Mouse (Mus musculus): ENCODE results near the gene Cep290. TPM values are rescaled to one million over a fixed set of nuclear protein-coding genes. Genes with fewer than 3 reads are reported as not detected.
A peak's percentile ranks its signal among the peaks of the same experiment; 100 is the strongest.
"Not testable (repeated sequence)": the region's sequence is repeated elsewhere in the genome, so short reads cannot be mapped to it uniquely, and the experiment has no call there.

Cep290 gene
- polyA plus RNA-seq, 1 experiment from 2014 or later = 5.7 TPM

GRCm38 (mm10) chr10:100556566-100557175 lies 69.3 kb downstream of the Cep290 start:
- no peak for ATAC-seq (ENCODE audit: low read depth)
- 75% methylated on average over 3 of the region's 3 CpGs for WGBS

GRCm38 (mm10) chr10:100560194-100560883 lies 73.0 kb downstream of the Cep290 start:
- H3K9me3 ChIP-seq; ATAC-seq (ENCODE audit: low read depth); H3K4me2 ChIP-seq; H3K9ac ChIP-seq; H3K4me1 ChIP-seq (replicated peaks); H3K4me3 ChIP-seq; H3K27ac ChIP-seq (replicated peaks); H3K27me3 ChIP-seq: not testable (repeated sequence)
- 93% methylated on average over 3 of the region's 3 CpGs for WGBS
- peaks cover 24% of the 10 kb centered on the region for H3K36me3 ChIP-seq

More at GRCm38 (mm10) chr10:100556566-100557175, 69.3 kb downstream of the Cep290 start:
- H3K27ac ChIP-seq (replicated peaks) = no peak overlapping the region
- no peak overlapping the region for H3K4me3 ChIP-seq
- H3K9me3 ChIP-seq = no peaks in the 10 kb centered on the region
- no peaks in the 10 kb centered on the region for H3K27me3 ChIP-seq
- no peak overlapping the region for H3K4me2 ChIP-seq
- H3K4me1 ChIP-seq (replicated peaks) = no peaks in the 10 kb centered on the region
- peaks cover 16% of the 10 kb centered on the region for H3K36me3 ChIP-seq
- H3K9ac ChIP-seq = no peak overlapping the region

- 92% methylated on average over 3 of the region's 3 CpGs for WGBS
- Histone ChIP-seq H3K36me3 (peaks cover 38% of the 10 kb centered on the region), H3K9me3 (no peaks in the 10 kb centered on the region), H3K4me2 (no peak overlapping the region), H3K4me3 (no peak overlapping the region), H3K4me1 (replicated peaks) (no peaks in the 10 kb centered on the region), H3K27me3 (no peaks in the 10 kb centered on the region), H3K9ac (no peak overlapping the region), H3K27ac (replicated peaks) (no peak overlapping the region)
- ATAC-seq (ENCODE audit: low read depth) = no peak
These were observed 76.8 kb downstream of the Cep290 start for GRCm38 (mm10) chr10:100564112-100564511.

- Histone ChIP-seq H3K4me2 (no peak overlapping the region), H3K27ac (replicated peaks) (no peak overlapping the region), H3K9me3 (no peaks in the 10 kb centered on the region), H3K27me3 (no peaks in the 10 kb centered on the region), H3K4me1 (replicated peaks) (no peaks in the 10 kb centered on the region), H3K36me3 (peaks cover 53% of the 10 kb centered on the region), H3K4me3 (no peak overlapping the region), H3K9ac (no peak overlapping the region)
- no peak for ATAC-seq (ENCODE audit: low read depth)
- WGBS = 96% methylated on average over 3 of the region's 3 CpGs
These were observed 84.3 kb downstream of the Cep290 start for GRCm38 (mm10) chr10:100571707-100572106.

GRCm38 (mm10) chr10:100574505-100575149 lies 87.3 kb downstream of the Cep290 start:
- WGBS = 89% methylated on average over 7 of the region's 7 CpGs
- Histone ChIP-seq H3K27me3 (no peaks in the 10 kb centered on the region), H3K4me3 (no peak overlapping the region), H3K9ac (no peak overlapping the region), H3K36me3 (peaks cover 49% of the 10 kb centered on the region), H3K9me3 (no peaks in the 10 kb centered on the region), H3K27ac (replicated peaks) (no peak overlapping the region), H3K4me2 (no peak overlapping the region), H3K4me1 (replicated peaks) (no peaks in the 10 kb centered on the region)
- ATAC-seq (ENCODE audit: low read depth) = no peak

GRCm38 (mm10) chr10:100575294-100575693 lies 87.9 kb downstream of the Cep290 start:
- no peaks in the 10 kb centered on the region for H3K9me3 ChIP-seq
- no peaks in the 10 kb centered on the region for H3K4me1 ChIP-seq (replicated peaks)
- H3K27me3 ChIP-seq = no peaks in the 10 kb centered on the region
- no peak overlapping the region for H3K27ac ChIP-seq (replicated peaks)
- H3K36me3 ChIP-seq = peaks cover 48% of the 10 kb centered on the region
- H3K4me3 ChIP-seq = no peak overlapping the region
- WGBS = 91% methylated on average over 7 of the region's 7 CpGs
- no peak overlapping the region for H3K9ac ChIP-seq
- H3K4me2 ChIP-seq = no peak overlapping the region
- ATAC-seq (ENCODE audit: low read depth) = no peak

- Histone ChIP-seq H3K9me3 (no peaks in the 10 kb centered on the region), H3K4me2 (no peak overlapping the region), H3K4me3 (no peak overlapping the region), H3K4me1 (replicated peaks) (peaks cover 11% of the 10 kb centered on the region), H3K27me3 (no peaks in the 10 kb centered on the region), H3K27ac (replicated peaks) (no peak overlapping the region), H3K9ac (no peak overlapping the region), H3K36me3 (peaks cover 10% of the 10 kb centered on the region; the same call in 1 of the 2 replicates)
- 85% methylated on average over 3 of the region's 3 CpGs for WGBS
- no peak for ATAC-seq (ENCODE audit: low read depth)
These were observed 96.8 kb downstream of the Cep290 start for GRCm38 (mm10) chr10:100584178-100584577.

GRCm38 (mm10) chr10:100588524-100588923 lies 101.2 kb downstream of the Cep290 start:
- peak; percentile 64; the same call in 1 of the 2 replicates for ATAC-seq (ENCODE audit: low read depth)
- Histone ChIP-seq H3K27ac (replicated peaks) (peak overlapping the region; percentile 84), H3K9me3 (no peaks in the 10 kb centered on the region), H3K4me2 (peak overlapping the region; percentile 68), H3K27me3 (no peaks in the 10 kb centered on the region), H3K36me3 (peaks cover 10% of the 10 kb centered on the region; the same call in 1 of the 2 replicates), H3K4me3 (peak overlapping the region; percentile 86), H3K9ac (peak overlapping the region; percentile 86), H3K4me1 (replicated peaks) (peaks cover 11% of the 10 kb centered on the region)
- WGBS = 45% methylated on average over 7 of the region's 7 CpGs

- no peaks in the 10 kb centered on the region for H3K9me3 ChIP-seq
- under 1% methylated on average over 31 of the region's 31 CpGs for WGBS
- peak overlapping the region; percentile 86 for H3K9ac ChIP-seq
- H3K4me3 ChIP-seq = peak overlapping the region; percentile 86
- H3K4me2 ChIP-seq = peak overlapping the region; percentile 68
- H3K4me1 ChIP-seq (replicated peaks) = peaks cover 11% of the 10 kb centered on the region
- H3K27ac ChIP-seq (replicated peaks) = peak overlapping the region; percentile 84
- H3K27me3 ChIP-seq = no peaks in the 10 kb centered on the region
- H3K36me3 ChIP-seq = peaks cover 9% of the 10 kb centered on the region; the same call in 1 of the 2 replicates
- peak; percentile 99 for ATAC-seq (ENCODE audit: low read depth)
These were observed 101.6 kb downstream of the Cep290 start for GRCm38 (mm10) chr10:100588932-100589388.

- Histone ChIP-seq H3K4me1 (replicated peaks) (peaks cover 11% of the 10 kb centered on the region), H3K36me3 (no peaks in the 10 kb centered on the region), H3K4me2 (peak within 1 kb of the TSS; percentile 68), H3K9me3 (no peaks in the 10 kb centered on the region), H3K4me3 (peak within 1 kb of the TSS; percentile 86), H3K27ac (replicated peaks) (no peak within 1 kb of the TSS), H3K9ac (peak within 1 kb of the TSS; percentile 86; the same call in 1 of the 2 replicates), H3K27me3 (no peaks in the 10 kb centered on the region)
- 87% methylated on average over 1 of the region's 1 CpGs for WGBS
- no peak for ATAC-seq (ENCODE audit: low read depth)
These were observed 103.0 kb downstream of the Cep290 start, which contains the start of the genes 4930430F08Rik and 1700017N19Rik for GRCm38 (mm10) chr10:100590323-100590722. Gene 4930430F08Rik, minus strand, starts transcription at chr10:100590423. Gene 1700017N19Rik, plus strand, starts transcription at chr10:100590484.

- WGBS = 78% methylated on average over 3 of the region's 3 CpGs
- H3K27me3 ChIP-seq = no peaks in the 10 kb centered on the region
These were observed 111.0 kb downstream of the Cep290 start for GRCm38 (mm10) chr10:100598339-100598738.

GRCm38 (mm10) chr10:100603511-100603910 lies 116.2 kb downstream of the Cep290 start:
- H3K9me3 ChIP-seq = no peaks in the 10 kb centered on the region
- H3K27me3 ChIP-seq = no peaks in the 10 kb centered on the region
- H3K27ac ChIP-seq (replicated peaks) = no peak overlapping the region
- no peak overlapping the region for H3K9ac ChIP-seq
- H3K36me3 ChIP-seq = no peaks in the 10 kb centered on the region
- no peak for ATAC-seq (ENCODE audit: low read depth)
- no peaks in the 10 kb centered on the region for H3K4me1 ChIP-seq (replicated peaks)
- no peak overlapping the region for H3K4me3 ChIP-seq
- 75% methylated on average over 9 of the region's 9 CpGs for WGBS
- no peak overlapping the region for H3K4me2 ChIP-seq

More at GRCm38 (mm10) chr10:100598339-100598738, 111.0 kb downstream of the Cep290 start:
- no peak overlapping the region for H3K27ac ChIP-seq (replicated peaks)
- H3K4me2 ChIP-seq = no peak overlapping the region
- no peaks in the 10 kb centered on the region for H3K9me3 ChIP-seq
- no peaks in the 10 kb centered on the region for H3K4me1 ChIP-seq (replicated peaks)
- H3K36me3 ChIP-seq = no peaks in the 10 kb centered on the region
- no peak for ATAC-seq (ENCODE audit: low read depth)
- H3K4me3 ChIP-seq = no peak overlapping the region
- no peak overlapping the region for H3K9ac ChIP-seq

Data from neural tube, embryonic 13.5 days (tissue).